Mouse (Mus musculus): ENCODE measurements at regions not wholly inside any gene's neighbourhood (a gene's known extent, or its start where the extent isn't known, plus 50 kb on each side); places are given as distances from the start of the nearest gene placed in this dataset.

DNA sequence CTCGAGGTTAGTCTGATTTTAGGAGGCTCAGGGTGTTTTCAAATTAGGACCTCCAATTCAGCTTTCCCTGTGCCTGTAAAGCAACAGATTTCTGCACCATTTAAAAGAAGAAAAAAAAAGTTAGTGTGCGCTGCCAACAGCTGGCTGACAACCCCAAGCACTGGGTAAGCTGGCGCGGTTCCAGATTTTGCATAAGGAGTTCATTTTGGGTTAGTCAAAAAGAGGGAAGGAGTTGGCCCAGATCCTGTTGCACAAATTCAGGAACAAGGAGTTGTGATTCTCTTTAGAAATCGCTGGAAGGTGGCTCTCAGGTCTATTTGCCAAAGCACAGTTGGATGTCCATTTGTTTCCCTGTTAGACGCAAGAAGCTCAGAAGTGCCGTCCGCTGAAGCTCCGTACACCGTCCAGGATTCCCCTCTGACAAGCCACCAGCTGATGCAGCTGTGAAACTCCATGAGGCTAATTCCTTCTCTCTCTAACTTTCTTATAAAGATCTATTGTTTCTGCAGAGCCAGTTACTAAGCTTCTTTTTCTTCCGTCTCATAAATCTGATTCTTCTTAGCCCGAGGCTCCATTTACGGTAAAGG, 184.6 kb downstream of the Cand1 start:
- no peaks in the 10 kb centered on the region for H3K9me3 ChIP-seq (replicated peaks; ENCODE audit: control insufficient read depth, low read length)
- H3K9ac ChIP-seq (ENCODE audit: low read depth, low read length): no peak overlapping the region
- H3K4me2 ChIP-seq (ENCODE audit: low read depth, low read length): no peak overlapping the region
- no peaks in the 10 kb centered on the region for H3K27me3 ChIP-seq (ENCODE audit: control insufficient read depth, insufficient read depth, low read depth, low read length)
- H3K27ac ChIP-seq (ENCODE audit: low read length): no peak overlapping the region
- H3K36me3 ChIP-seq (ENCODE audit: control insufficient read depth, insufficient read depth): no peaks in the 10 kb centered on the region
- no peak for ATAC-seq (ENCODE audit: low read depth)
- H3K4me3 ChIP-seq (ENCODE audit: low read depth, low read length): no peak overlapping the region
- WGBS (ENCODE audit: insufficient replicate concordance): 78% methylated on average over 13 of the region's 13 CpGs
- no peaks in the 10 kb centered on the region; the same call in 1 of the 2 replicates for H3K4me1 ChIP-seq (ENCODE audit: control insufficient read depth, low read depth, low read length)

DNA sequence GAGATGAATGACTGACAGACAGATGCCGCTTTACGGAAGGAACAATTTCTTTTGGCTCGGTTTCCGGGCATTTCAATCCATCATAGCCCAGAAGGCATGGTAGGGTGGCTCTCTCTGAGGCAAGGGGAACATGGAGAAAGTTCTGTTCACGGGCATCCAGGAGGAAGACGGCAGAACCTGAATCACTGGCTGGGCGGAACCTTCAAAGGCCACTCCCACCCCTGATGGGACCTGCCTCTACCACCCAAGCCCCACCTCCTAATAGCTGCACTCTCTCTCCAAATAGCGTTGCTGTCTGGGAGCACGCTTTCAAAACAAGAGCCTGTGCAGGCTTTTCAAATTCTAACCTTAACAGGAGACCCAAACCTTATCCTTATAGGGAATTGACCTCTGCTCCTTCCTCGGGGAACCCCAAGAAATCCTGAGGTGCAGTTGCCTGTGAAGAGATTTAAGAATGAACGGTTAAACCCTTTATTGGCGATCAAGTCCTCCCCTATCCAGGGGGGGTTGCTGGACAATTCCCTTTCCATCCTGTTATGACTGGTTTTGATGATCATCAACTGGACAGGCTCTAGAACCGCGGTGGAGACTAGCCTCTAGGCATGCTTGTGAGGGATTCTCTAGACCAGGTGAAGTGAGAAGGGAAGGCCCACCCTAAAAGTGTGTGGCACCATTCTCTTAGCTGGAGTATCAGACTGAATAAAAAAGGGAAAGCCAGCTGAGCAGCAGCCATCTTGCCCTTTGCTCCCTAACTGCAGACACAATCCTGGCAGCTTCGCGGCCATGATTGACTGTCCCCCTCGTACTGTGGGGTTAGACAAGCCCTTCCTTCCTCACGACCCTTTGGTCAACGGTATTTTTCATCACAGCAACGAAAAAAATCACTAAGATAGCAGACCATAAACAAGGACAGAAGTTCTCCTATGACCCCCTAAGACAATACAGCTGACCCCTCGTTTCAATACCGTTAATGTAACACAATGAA, 184.5 kb upstream of the Dyrk2 start:
- ATAC-seq (ENCODE audit: low read depth): no peak
- WGBS (ENCODE audit: insufficient replicate concordance): 66% methylated on average over 22 of the region's 22 CpGs
- no peaks in the 10 kb centered on the region for H3K9me3 ChIP-seq (replicated peaks; ENCODE audit: control insufficient read depth, low read length)
- no peak overlapping the region for H3K4me2 ChIP-seq (ENCODE audit: low read depth, low read length)
- no peaks in the 10 kb centered on the region for H3K27me3 ChIP-seq (ENCODE audit: control insufficient read depth, insufficient read depth, low read depth, low read length)
- H3K4me1 ChIP-seq (ENCODE audit: control insufficient read depth, low read depth, low read length): no peaks in the 10 kb centered on the region; the same call in 1 of the 2 replicates
- no peak overlapping the region for H3K4me3 ChIP-seq (ENCODE audit: low read depth, low read length)
- no peaks in the 10 kb centered on the region for H3K36me3 ChIP-seq (ENCODE audit: control insufficient read depth, insufficient read depth)
- H3K27ac ChIP-seq (ENCODE audit: low read length): no peak overlapping the region
- no peak overlapping the region for H3K9ac ChIP-seq (ENCODE audit: low read depth, low read length)

DNA sequence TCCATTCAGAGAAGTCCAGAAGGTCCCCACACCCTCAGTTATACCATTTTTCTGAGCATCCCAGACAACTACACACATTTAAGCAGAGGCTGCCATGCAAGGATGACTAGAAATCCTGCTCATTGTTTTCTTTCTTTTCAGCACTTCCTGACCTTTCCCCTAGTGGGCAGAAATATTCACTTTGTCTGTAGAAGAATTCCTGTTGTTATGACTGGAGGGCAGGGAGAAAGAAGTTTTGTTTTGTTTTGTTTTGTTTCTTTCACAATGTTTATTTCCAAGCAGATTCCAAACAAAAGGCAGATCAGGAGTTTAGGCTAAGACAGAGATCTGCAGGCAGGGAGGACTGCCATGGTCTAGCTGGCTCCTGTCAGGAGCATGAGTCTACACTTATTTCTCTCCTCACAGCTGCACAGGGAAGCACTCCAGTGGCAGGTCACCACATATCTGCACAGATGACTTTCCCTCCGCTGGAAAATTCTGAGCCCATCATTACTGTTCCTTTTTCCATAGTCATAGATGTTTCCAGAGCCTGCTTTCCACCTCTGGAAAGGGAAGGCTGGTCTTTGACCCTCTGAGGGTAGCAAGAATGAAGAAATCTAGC, 182.5 kb upstream of the Dyrk2 start:
- H3K27me3 ChIP-seq (ENCODE audit: control insufficient read depth, insufficient read depth, low read depth, low read length): no peaks in the 10 kb centered on the region
- no peaks in the 10 kb centered on the region for H3K9me3 ChIP-seq (replicated peaks; ENCODE audit: control insufficient read depth, low read length)
- no peaks in the 10 kb centered on the region; the same call in 1 of the 2 replicates for H3K4me1 ChIP-seq (ENCODE audit: control insufficient read depth, low read depth, low read length)
- WGBS (ENCODE audit: insufficient replicate concordance): 32% methylated on average over 1 of the region's 1 CpGs
- no peak overlapping the region for H3K4me3 ChIP-seq (ENCODE audit: low read depth, low read length)
- H3K36me3 ChIP-seq (ENCODE audit: control insufficient read depth, insufficient read depth): no peaks in the 10 kb centered on the region
- no peak overlapping the region for H3K27ac ChIP-seq (ENCODE audit: low read length)
- H3K4me2 ChIP-seq (ENCODE audit: low read depth, low read length): no peak overlapping the region
- H3K9ac ChIP-seq (ENCODE audit: low read depth, low read length): no peak overlapping the region
- ATAC-seq (ENCODE audit: low read depth): no peak

- WGBS (ENCODE audit: insufficient replicate concordance): 63% methylated on average over 2 of the region's 2 CpGs
- Histone ChIP-seq H3K27ac (ENCODE audit: low read length) (no peak overlapping the region), H3K27me3 (ENCODE audit: control insufficient read depth, insufficient read depth, low read depth, low read length) (no peaks in the 10 kb centered on the region), H3K4me2 (ENCODE audit: low read depth, low read length) (no peak overlapping the region), H3K9me3 (replicated peaks; ENCODE audit: control insufficient read depth, low read length) (no peaks in the 10 kb centered on the region), H3K4me1 (ENCODE audit: control insufficient read depth, low read depth, low read length) (no peaks in the 10 kb centered on the region; the same call in 1 of the 2 replicates), H3K9ac (ENCODE audit: low read depth, low read length) (no peak overlapping the region), H3K4me3 (ENCODE audit: low read depth, low read length) (no peak overlapping the region), H3K36me3 (ENCODE audit: control insufficient read depth, insufficient read depth) (no peaks in the 10 kb centered on the region)
- ATAC-seq (ENCODE audit: low read depth): no peak
Measured at GRCm38 (mm10) chr10:119051598-119051997, 181.6 kb upstream of the Dyrk2 start.

- H3K9me3 ChIP-seq (replicated peaks; ENCODE audit: control insufficient read depth, low read length): no peaks in the 10 kb centered on the region
- H3K4me1 ChIP-seq (ENCODE audit: control insufficient read depth, low read depth, low read length): no peaks in the 10 kb centered on the region; the same call in 1 of the 2 replicates
- ATAC-seq (ENCODE audit: low read depth): no peak
- 42% methylated on average over 18 of the region's 18 CpGs for WGBS (ENCODE audit: insufficient replicate concordance)
- no peak overlapping the region for H3K4me3 ChIP-seq (ENCODE audit: low read depth, low read length)
- no peak overlapping the region for H3K27ac ChIP-seq (ENCODE audit: low read length)
- no peaks in the 10 kb centered on the region for H3K36me3 ChIP-seq (ENCODE audit: control insufficient read depth, insufficient read depth)
- H3K9ac ChIP-seq (ENCODE audit: low read depth, low read length): no peak overlapping the region
- H3K4me2 ChIP-seq (ENCODE audit: low read depth, low read length): no peak overlapping the region
- no peaks in the 10 kb centered on the region for H3K27me3 ChIP-seq (ENCODE audit: control insufficient read depth, insufficient read depth, low read depth, low read length)
Measured at GRCm38 (mm10) chr10:119050017-119050685, 180.1 kb upstream of the Dyrk2 start.

DNA sequence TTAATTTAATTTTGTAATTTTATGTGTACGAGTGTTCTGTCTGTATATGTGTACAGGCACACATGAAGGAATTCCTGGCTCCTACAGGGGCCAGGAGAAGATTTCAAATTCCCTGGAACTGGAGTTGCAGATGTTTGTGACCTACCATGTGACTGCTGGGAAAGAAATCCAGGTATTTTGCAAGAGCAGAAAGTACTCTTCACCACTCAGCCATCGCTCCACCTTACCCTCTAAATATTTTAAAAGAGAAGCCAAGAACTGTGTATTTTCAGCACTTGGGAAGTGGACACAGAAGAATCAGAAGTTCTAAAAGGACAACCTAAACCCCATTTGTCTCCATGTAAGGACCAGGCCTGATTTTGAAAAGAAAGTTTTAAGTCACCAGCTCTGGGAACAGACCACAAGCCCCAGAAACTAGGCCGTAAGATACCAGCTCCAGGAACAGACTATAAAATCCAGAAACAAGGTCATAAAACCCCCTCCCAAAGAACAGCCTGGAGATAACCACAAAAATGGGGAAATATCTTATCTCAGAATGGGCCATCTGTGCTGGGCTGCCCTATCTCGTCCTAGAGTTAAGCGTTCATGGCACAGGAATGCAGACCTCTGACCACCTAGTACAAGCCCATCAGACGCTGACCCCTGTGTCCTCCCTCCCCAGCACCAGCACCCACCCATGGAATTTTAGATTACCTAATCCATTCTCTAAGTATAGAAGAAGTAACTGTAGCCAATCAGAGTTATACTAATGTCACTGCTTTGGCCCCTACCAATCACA, 178.8 kb upstream of the Dyrk2 start:
- Histone ChIP-seq H3K9ac (ENCODE audit: low read depth, low read length) (no peak overlapping the region), H3K27me3 (ENCODE audit: control insufficient read depth, insufficient read depth, low read depth, low read length) (no peaks in the 10 kb centered on the region), H3K27ac (ENCODE audit: low read length) (no peak overlapping the region), H3K4me1 (ENCODE audit: control insufficient read depth, low read depth, low read length) (no peaks in the 10 kb centered on the region; the same call in 1 of the 2 replicates), H3K36me3 (ENCODE audit: control insufficient read depth, insufficient read depth) (no peaks in the 10 kb centered on the region), H3K9me3 (replicated peaks; ENCODE audit: control insufficient read depth, low read length) (no peaks in the 10 kb centered on the region), H3K4me3 (ENCODE audit: low read depth, low read length) (no peak overlapping the region), H3K4me2 (ENCODE audit: low read depth, low read length) (no peak overlapping the region)
- 34% methylated on average over 6 of the region's 6 CpGs for WGBS (ENCODE audit: insufficient replicate concordance)
- no peak for ATAC-seq (ENCODE audit: low read depth)

DNA sequence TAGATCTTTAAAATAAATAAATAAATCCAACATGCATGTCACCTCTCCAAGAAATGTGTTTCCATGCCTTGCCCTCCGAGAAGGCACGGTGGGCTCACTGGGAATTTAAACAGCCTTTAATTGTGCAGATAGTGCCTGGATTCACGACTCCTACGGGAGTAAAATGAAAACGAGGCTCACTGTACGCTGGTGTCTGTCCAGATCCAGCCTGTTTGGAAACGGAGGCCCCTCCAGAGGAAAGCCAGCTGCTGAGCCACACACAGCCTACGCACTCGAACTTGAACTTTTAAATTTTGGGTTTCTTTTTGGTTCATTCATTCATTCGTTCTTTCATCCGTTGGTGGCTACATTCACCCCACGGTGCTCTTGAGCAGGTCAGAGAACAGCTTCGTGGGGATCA, 175.1 kb upstream of the Dyrk2 start:
- Histone ChIP-seq H3K4me2 (ENCODE audit: low read depth, low read length) (no peak overlapping the region), H3K27me3 (ENCODE audit: control insufficient read depth, insufficient read depth, low read depth, low read length) (no peaks in the 10 kb centered on the region), H3K9me3 (replicated peaks; ENCODE audit: control insufficient read depth, low read length) (no peaks in the 10 kb centered on the region), H3K36me3 (ENCODE audit: control insufficient read depth, insufficient read depth) (no peaks in the 10 kb centered on the region), H3K27ac (ENCODE audit: low read length) (no peak overlapping the region), H3K9ac (ENCODE audit: low read depth, low read length) (no peak overlapping the region), H3K4me3 (ENCODE audit: low read depth, low read length) (no peak overlapping the region), H3K4me1 (ENCODE audit: control insufficient read depth, low read depth, low read length) (no peaks in the 10 kb centered on the region)
- 68% methylated on average over 13 of the region's 13 CpGs for WGBS (ENCODE audit: insufficient replicate concordance)
- no peak for ATAC-seq (ENCODE audit: low read depth)

DNA sequence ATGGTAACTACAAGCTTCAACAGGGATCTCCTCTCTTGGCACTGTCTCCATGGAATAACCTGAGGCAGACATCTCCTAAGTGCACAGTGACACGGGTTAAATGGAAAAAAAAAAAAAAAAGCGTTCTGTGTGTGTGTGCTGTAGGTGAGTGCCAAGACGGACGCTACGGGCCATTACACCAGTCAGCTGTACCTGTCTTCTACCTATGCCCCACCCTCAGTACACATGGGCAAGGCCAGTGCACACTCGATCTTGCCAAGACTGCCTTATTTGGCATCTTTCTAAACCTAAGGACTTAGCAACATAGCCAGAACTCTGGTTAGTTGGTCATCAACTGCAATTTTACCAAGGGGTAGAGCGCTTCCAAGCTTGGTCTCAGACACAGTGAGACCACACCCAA, 173.1 kb upstream of the Dyrk2 start:
- H3K27me3 ChIP-seq (ENCODE audit: control insufficient read depth, insufficient read depth, low read depth, low read length): no peaks in the 10 kb centered on the region
- H3K4me1 ChIP-seq (ENCODE audit: control insufficient read depth, low read depth, low read length): no peaks in the 10 kb centered on the region
- no peak overlapping the region for H3K4me3 ChIP-seq (ENCODE audit: low read depth, low read length)
- no peak overlapping the region for H3K4me2 ChIP-seq (ENCODE audit: low read depth, low read length)
- H3K27ac ChIP-seq (ENCODE audit: low read length): no peak overlapping the region
- H3K9me3 ChIP-seq (replicated peaks; ENCODE audit: control insufficient read depth, low read length): no peaks in the 10 kb centered on the region
- H3K36me3 ChIP-seq (ENCODE audit: control insufficient read depth, insufficient read depth): no peaks in the 10 kb centered on the region
- 67% methylated on average over 7 of the region's 7 CpGs for WGBS (ENCODE audit: insufficient replicate concordance)
- no peak overlapping the region for H3K9ac ChIP-seq (ENCODE audit: low read depth, low read length)
- no peak for ATAC-seq (ENCODE audit: low read depth)

All from liver, embryonic 16.5 days (tissue).